Mouse (Mus musculus): ENCODE results near the gene C1qtnf3.
"Not testable (repeated sequence)": the region's sequence is repeated elsewhere in the genome, so short reads cannot be mapped to it uniquely, and the experiment has no call there.

Gene C1qtnf3

DNA sequence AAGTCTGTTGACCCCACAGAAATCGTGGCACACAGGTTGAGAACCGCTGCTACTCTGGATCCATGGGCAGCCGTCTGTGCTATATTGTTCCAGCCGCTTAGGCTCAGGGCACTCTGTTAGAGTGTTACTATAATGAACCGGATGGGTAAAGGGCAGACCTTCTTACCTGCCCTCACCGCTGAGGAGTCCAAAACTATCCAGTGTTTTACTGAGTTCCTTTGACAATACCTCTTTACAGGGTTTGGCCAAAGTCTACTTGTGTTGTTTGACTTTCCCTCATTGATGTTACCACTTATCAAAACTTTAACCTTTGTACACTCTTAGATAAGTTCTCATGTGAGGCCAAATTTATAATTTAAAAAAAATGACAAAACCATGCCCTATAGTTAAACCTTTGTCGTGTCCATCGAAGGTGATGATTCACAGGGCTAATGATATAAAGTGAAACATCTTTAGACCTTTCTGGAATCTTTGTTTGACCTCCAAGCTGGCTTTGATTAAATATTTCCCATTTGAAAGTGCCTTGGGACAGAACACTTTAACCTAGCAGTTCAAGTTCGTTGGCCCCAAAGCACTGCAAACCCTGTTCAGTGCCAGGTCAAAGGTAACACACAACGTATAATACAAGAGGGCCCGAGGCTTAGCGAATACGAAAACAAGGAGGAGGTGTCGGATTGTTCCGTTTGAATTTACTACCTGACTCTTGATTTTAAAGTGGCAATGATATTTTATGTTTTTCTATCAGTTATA lies 7.3 kb downstream of the C1qtnf3 start:
- no peak for DNase-seq (ENCODE audit: low spot score)

DNA sequence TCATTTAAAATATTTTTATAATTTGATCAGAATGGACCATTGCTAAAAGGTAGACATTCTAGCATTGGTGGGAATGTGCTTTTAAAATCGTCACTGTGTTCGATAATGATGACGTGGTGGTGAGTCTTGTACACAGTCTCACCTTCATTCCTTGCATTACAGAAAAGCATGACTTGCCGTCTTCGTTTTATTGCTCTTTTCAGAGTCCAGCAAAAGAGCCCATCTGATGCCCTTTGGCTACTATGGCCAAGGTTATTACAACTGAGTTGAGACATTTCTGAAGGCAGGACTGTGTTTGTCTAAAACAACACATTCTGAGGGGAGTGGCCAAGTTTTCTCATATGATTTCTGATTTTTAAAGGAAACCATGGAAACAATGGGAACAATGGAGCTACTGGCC lies 8.1 kb downstream of the C1qtnf3 start:
- no peak for DNase-seq (ENCODE audit: low spot score)

DNA sequence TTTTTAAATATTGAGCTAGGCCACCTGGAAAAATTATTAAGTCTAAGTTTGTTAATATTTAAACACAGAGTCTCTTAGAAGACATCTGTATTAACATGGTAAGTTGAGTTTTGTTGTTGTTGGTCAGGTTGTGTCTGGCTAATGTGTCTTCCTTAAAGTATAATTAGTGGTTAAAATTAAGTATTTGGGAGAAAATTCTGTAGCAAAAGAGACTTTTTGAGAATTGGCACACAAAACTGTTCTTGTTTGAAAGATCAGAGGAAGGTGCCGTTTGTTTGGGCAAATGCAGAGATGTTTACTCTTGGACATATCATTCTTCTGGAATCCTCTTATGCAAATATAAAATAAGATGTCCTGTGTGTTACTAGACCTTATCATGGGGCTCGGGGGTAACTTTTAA lies 10.5 kb downstream of the C1qtnf3 start:
- no peak for DNase-seq (ENCODE audit: low spot score)

DNA sequence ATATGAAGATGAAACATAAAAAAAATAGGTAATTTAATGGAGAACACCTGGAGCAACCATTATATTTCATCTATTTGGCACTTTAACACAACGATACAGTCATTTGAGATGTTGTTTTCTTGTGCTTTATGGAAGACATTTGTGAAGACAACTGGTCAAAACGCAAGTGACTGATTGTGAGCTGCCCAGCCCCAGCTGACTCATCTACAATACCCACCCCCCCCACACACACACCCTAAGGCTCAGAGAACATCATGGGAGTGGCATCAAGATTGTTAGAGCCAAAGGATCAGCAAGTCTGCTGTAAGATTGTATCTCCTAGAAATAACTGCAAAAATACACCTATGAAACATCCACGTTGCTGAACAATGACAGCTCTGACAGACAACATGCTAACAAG lies 17.3 kb downstream of the C1qtnf3 start:
- DNase-seq (ENCODE audit: low spot score), result no peak

DNA sequence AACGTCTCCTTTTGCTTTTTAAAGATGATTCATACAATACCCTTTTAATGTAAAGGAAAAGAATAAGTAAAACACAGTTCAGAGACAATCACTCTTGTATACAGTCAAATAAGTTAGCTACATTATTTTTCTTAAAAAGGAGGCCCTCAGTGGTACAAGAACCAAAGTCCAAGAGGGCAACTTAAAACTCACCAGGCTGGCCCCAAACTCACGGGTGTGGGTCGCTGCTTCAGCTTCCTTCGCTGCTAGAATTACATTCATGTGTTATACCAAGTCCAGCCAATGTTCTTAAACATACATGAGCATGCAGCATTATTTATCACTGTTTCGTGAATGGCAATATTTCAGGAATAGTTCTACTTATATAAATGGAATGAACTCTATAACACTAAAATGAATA lies 18.6 kb downstream of the C1qtnf3 start:
- no peak for DNase-seq (ENCODE audit: low spot score)

- no peak for DNase-seq (ENCODE audit: low spot score)
These were observed 25.0 kb downstream of the C1qtnf3 start for GRCm38 (mm10) chr15:10977151-10977550.

- no peak for DNase-seq (ENCODE audit: low spot score)
These were observed 28.6 kb downstream of the C1qtnf3 start for GRCm38 (mm10) chr15:10980712-10981111.

- peak; percentile 86 for DNase-seq (ENCODE audit: low spot score)
These were observed 29.4 kb downstream of the C1qtnf3 start, which contains the start of gene Amacr for GRCm38 (mm10) chr15:10981377-10982063. TSS of gene Amacr (plus strand) at chr15:10981756.

GRCm38 (mm10) chr15:10982064-10982435 lies 29.9 kb downstream of the C1qtnf3 start:
- no peak for DNase-seq (ENCODE audit: low spot score)

DNA sequence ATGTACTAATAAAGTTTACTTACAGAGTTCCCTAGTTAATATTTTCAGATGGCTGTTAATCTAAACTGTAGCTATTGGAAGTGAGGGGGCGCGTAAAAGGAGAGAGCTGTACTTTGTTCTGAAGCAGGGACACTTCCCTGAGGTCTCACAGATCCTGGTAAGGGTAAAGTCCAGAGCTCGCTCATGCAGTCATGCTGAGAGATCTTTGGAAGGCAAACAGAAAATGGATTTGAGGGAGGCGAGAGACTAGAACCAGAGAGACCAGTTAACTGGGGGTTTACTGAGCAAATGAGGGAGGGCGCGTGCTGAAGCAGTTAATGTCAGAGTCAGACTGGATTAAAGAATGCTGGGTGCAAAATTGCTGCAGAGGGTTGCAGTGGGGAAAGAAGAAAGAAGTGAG lies 33.6 kb downstream of the C1qtnf3 start:
- no peak for DNase-seq (ENCODE audit: low spot score)

DNA sequence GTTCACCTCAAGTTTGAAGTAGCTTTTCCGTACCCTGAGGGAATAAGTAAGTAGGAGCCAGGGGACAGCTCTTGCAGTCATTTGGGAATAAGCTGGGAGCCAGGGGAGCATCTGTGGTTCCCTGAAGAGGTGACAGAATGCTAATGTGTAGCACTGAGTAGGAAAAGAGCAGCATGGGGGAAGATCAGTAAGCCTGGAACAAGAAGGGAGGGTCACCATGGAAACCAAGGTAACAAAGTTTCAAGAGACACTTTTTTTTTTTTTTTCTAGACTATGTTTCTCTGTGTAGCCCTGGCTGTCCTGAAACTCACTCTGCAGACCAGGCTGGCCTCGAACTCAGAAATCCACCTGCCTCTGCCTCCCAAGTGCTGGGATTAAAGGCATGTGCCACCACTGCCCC lies 34.3 kb downstream of the C1qtnf3 start:
- DNase-seq (ENCODE audit: low spot score), result not testable (repeated sequence)

GRCm38 (mm10) chr15:10990411-10990810 lies 38.3 kb downstream of the C1qtnf3 start:
- peak; percentile 36 for DNase-seq (ENCODE audit: low spot score)

- no peak for DNase-seq (ENCODE audit: low spot score)
These were observed 39.4 kb downstream of the C1qtnf3 start for GRCm38 (mm10) chr15:10991566-10991965.

GRCm38 (mm10) chr15:10999832-11000231 lies 47.7 kb downstream of the C1qtnf3 start:
- no peak for DNase-seq (ENCODE audit: low spot score)

DNA sequence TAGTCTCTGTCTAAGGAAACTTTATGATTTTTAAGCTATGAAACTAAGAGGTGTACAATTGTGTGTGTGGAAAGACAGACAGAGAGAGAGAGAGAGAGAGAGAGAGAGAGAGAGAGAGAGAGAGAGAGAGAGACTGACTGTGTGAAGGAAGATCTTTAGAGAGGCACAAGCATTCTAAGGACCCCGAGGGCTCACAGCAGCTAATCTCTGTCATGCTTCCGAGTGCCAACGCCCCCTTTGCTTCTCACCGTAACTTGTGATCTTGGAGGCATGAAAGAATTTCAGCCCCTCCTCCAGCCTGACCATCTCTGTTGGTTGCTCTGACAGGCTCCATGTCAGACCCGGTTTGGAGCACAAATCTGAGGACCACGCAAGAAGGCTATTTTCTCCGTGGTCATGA lies 48.3 kb downstream of the C1qtnf3 start, which contains the start of gene Slc45a2:
TSS of gene Slc45a2 (plus strand) at position 301 of the 400 bp plus-strand sequence.
- no peak for DNase-seq (ENCODE audit: low spot score)

DNA sequence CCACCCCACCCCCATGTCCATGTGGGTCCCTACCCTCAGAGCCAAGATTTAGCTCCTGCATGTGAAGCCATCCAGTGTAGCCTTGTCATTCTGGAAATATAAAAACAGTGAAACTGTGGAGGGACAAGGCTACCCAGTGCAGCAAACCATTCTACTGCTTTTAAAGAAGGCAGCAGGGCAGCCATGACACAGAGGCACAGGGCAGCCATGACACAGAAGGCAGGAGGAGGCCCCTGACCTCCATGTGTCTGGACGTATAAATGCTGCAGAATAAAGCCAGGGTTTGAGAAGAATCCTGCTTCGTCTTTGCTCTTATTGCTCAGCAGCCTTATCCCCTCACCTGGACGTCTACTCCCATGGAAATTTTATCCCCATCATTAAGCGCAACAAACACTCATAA lies 51.7 kb downstream of the C1qtnf3 start:
- DNase-seq (ENCODE audit: low spot score), result no peak

DNA sequence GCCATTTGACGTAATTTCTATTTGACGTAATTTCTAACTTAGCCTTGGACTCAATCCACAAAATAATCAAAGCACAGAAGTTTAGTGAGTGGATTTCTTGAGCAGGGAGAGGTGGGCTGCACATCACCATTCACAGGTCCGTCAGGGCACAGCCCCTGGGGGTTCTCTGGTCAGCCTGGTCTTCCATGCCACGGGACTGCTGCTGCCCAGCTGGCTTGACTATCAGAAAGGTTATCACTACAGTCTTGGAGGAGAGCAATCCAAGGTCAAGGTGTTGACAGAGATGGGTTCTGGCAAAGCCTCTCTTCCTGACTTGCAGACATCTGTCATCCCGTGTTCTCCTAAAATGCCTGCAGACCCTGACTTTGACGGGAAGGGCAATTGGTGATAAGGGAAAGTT lies 52.5 kb downstream of the C1qtnf3 start:
- no peak for DNase-seq (ENCODE audit: low spot score)

DNA sequence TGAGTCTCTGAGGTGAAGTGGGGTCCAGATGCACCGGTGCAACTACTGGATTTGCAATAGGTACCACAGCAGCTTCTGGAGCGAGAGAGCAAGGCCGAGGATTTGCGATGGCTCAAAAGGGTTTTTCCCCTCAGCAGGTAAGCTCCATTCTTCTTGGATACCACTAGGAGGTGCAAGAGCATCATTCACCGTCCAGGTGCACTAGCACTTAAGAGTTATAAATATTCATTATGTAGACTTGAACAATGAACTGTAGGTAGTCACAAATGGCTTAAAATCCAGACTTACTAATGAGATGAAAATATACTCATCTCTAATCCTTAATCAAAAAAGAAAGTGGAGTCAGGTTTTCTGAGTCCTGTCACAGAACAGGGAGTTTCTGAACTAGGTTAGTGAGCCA lies 56.6 kb downstream of the C1qtnf3 start:
- DNase-seq (ENCODE audit: low spot score), result peak; percentile 14

DNA sequence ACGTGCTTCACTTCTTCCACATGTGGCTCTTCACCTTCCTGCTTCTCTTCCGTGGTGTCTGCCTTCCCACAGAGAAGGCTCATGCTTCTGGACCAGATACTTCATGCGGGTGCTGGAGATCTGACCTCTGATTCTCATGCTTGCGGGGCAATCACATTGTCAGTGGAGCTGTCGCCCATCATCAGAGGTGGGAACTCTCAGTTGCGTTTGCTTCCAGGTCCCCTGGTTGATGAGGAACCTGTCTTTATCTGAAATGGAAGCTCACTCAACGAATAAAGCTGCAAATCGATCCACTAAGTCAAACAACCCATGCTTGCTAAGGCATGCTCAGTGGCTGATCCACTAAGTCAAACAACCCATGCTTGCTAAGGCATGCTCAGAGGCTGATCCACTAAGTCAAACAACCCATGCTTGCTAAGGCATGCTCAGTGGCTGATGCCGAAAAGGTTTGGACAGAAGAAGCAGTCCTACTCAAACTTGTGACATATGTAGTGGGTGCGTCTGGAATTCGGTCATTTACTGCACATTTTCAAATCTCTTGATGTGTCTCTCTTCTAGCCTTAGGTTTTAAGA lies 58.9 kb downstream of the C1qtnf3 start:
- no peak for DNase-seq (ENCODE audit: low spot score)

DNA sequence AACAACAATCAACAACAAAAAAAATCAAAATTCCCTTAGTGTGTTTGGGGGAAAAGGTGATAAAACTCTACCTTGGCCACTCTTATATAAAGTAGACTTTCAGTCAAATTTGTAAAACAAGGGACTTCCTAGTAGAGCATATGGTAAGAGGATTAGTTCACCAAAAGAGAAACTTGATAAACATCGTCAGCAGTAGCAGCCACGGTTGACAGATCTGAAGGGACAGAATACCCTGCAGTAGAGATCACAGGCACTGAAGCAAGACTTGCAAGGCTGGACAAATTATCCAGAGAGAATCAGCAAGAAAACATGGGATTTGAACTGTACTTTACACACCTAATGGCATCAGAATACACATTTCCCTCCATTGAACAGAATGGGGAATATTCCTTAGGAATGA lies 62.8 kb downstream of the C1qtnf3 start:
- DNase-seq (ENCODE audit: low spot score), result no peak

GRCm38 (mm10) chr15:11026801-11027561 lies 74.8 kb downstream of the C1qtnf3 start:
- no peak for DNase-seq (ENCODE audit: low spot score)

Data from lung, postnatal 25 days (tissue).